Mouse (Mus musculus) cerebellum, adult 11-12 months (tissue): ENCODE measurements at regions not wholly inside any gene's neighbourhood (a gene's known extent, or its start where the extent isn't known, plus 50 kb on each side); places are given as distances from the start of the nearest gene placed in this dataset.

Source experiments
- DNase-seq: peaks from one replicate; pipeline ENCODE4 v3.0.0; 2022

DNA sequence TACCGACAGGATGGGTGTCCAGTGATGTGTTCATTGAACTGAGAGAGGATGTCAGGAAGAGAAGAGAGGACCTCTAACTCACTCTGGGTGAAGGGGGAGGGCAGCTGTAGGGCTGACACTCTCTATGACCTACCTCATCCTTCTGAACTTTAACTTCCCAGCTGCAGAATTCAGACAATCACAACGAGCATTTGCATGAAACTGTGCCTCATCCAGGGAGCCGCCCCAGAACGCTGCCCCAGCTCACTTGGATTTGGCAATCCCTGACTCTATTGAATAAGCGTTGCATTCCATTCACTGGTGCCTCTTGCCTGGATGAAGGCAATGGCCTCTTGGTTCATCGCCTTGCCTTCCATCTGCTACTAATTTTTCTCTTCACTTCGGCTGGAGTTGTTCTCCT lies 223.9 kb upstream of the Gm12728 start:
- no peak for DNase-seq

DNA sequence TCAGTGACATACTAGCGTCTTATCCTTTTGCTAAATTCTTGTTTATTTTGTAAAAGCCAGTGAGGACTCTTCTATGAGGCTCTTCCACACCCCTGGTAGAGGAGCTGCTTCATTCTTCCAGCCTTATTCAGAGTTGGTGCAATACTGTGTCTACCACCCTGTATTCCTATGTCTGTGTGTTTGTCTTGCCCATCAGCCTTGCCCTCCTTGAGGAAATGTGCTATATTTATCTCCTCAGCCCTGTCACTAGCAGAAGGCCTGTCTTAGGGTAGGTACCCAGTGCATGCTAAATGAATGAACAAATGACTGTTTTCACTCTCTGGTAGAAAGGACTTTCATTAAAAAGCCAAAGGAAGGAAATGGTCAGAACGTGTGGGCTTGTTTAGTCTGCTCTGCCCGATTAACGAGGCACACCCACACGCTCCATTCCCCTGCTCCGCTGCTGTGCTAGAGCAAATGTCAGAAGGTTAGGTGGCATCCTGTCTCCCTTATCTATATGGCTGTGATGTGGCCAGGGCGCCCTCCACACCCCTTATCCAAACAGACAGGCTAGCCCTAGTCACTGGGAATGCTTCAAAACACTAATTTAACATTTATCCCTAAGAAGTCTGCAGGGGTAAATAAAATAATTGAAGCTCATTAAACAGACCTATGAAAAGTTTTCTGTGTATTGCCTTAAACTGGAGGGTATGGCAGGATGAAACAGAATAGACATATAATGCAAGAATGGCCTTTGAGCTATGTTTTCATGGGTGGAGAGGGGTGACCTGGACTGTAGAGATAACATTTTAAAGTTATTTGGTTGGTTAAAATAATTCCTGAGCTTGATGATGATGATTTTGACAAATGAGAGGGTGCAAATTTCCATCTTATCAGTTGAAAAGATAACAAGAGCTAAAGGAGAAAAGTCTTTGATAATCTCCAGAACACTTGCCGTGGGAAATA lies 222.9 kb upstream of the Gm12728 start:
- DNase-seq: no peak

DNA sequence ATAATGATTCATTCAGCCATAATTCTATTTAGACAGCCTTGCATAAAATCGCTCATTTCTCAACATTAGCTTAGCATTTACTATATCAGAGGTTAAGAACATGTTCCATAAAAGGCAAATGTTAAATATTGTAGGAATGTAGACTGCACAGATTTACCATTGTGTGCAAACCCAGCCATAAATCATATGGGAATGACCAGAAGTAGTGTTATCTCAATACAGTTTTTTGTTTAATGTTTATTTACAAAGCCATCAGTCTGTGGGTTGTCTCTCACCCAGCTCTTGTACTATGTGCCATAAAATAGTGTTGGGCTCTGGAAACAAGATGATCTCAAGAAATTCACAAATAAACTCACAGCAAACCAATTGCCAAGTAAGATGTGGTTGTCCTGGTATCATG lies 220.0 kb upstream of the Gm12728 start:
- no peak for DNase-seq

DNA sequence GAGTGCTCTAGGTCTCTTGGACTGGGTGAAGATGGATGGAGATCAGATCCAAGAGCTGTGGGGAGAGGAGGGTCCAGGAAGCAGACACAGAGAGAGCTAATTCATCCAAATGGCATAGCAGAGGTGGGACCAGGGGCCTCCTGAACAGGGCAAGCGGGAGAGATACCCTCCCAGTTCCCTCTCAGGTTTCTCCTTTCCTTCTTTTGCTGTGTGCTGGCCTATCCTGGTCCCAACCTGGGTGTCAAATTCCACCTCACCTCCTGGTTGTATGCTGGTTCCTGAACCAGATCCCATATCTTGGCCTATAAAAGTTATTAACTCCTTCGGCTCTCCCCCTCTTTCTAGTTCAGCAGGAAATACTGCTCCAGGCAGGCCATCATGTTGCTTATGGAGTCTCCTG lies 214.1 kb upstream of the Gm12728 start:
- no peak for DNase-seq

DNA sequence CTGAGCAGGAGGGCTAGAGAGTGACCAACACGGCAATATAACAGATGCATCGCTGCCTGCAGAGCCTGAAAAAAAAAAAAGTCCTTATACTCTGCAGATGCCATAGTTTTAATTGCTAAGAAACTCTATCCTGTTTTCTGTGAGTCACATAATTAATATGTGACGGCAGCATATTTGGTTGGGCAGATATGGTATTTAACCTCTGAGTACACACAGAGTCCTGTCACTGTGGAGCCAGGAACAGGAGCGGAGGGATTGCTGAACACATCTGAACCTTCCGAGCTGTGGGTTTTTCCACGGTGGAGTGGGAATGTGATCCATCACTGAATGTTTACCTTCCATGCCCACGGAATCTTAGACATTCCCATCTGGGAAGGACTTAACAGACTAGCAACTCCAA lies 208.7 kb upstream of the Gm12728 start:
- no peak for DNase-seq

DNA sequence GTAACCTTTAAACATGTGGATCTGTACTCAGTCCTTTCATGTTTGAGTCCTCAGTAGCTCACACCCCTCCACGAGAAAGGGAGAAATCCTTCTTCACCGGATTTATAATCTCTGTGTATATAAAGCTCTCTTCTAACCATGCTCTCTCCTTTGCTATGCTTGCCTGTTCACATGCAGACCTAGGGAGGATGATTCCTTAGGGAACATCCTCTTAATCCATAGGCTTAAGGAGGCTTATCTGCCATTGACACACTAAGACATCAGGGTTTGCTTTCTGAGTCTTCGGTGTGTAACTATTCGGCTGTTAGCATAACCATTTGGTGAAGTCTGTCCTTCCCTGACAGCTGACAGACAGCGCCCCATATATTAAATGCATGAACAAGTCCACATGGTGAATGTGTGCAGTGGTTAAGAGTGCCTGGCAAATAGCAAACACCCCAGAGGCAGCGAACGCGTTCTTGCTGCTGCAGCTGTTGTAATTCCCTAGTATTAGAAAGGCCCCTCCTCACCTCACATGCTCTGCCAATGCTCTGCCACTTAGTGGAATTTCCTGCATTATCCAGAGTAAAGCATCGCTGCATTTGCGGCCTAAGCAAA lies 205.2 kb upstream of the Gm12728 start:
- DNase-seq: no peak

DNA sequence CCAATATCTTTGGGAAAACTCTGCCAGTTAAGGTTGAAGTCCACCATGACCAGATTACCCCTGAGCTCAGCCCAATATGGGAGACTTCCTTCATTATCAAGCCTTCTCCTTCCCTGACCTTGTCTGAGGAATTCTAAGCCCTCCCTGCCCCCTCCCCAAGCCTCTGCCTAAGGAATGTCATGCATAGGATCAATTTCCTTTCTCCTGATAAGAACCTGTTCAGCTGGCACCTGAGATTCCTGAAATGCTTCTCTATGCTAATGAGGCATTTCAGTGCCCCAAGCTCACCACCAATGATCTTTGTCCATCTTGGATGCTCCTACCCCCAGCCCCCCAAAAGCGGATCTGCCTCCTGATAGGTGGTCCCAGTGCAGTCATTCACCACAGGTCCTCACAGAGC lies 186.0 kb upstream of the Gm12728 start:
- DNase-seq: no peak

DNA sequence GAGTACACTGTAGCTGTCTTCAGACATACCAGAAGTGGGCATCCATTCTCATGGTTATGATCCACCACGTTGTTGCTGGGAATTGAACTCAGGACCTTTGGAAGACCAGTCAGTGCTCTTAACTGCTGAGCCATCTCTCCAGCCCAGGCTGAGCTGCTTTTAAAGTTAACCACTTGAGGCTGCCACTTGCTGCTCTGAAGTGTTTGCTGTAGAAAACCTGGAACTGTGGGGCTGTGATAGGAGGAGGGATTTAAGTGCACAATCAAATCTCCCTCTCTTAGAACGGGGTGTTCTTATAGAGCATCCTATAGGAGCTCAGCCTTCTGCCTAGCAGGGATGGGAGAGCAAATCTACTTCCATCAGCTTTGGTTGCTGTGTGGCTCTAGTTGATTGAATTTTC lies 185.1 kb upstream of the Gm12728 start:
- no peak for DNase-seq

DNA sequence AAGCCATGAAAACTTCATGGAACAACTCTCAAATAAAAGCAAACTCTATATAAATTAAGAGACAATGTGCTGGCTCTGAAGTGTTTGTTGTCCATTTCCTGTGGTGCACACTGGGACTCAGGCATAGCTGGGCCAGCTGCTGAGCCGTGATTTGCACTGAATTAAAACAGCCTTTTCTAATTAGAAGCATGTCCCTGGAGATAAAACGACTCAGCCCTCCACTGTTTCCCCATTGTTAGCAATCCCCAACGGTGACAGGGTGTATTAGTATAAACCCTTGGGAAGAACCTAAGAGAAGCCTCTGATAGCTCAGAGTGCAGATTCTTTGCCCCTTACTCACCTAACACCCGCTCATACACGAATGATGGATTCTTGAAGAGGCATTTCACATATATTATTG lies 182.9 kb upstream of the Gm12728 start:
- no peak for DNase-seq

DNA sequence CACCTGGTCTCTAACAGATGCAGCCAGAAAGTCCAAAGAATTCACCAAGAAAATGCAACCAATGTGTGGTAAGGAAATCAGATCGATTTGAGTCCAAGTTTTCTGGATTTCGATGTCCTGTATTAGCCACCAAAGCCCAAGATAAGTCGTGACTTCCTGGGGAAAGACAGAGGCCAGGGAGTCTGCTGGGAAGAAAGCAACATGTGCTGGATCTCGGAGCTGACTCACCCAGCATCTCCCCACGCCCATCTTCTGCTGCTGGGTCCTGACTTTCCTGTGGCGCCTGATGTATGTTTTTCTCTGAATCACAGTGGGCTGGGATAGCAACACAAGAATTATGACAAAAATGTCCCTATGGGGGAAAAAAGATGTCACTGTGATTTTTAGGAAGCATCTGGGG lies 178.8 kb upstream of the Gm12728 start:
- DNase-seq: no peak

DNA sequence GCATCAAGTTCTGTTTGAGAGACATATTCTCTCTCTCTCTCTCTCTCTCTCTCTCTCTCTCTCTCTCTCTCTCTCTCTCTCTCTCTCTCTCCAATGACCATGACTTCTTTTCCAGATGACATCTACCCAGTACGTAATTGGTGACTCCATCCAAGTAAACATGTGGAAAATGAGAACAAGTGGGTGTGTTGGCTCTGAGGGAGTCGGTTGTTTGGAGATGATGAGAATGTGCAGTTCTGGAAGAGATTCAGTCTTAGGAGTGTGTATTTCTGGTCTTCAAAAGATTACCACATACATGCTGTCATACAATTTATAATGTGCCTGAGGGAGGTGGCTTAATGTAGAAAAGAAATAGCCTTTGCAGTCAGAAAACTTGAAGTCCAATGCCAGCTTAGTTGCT lies 175.3 kb upstream of the Gm12728 start:
- no peak for DNase-seq

DNA sequence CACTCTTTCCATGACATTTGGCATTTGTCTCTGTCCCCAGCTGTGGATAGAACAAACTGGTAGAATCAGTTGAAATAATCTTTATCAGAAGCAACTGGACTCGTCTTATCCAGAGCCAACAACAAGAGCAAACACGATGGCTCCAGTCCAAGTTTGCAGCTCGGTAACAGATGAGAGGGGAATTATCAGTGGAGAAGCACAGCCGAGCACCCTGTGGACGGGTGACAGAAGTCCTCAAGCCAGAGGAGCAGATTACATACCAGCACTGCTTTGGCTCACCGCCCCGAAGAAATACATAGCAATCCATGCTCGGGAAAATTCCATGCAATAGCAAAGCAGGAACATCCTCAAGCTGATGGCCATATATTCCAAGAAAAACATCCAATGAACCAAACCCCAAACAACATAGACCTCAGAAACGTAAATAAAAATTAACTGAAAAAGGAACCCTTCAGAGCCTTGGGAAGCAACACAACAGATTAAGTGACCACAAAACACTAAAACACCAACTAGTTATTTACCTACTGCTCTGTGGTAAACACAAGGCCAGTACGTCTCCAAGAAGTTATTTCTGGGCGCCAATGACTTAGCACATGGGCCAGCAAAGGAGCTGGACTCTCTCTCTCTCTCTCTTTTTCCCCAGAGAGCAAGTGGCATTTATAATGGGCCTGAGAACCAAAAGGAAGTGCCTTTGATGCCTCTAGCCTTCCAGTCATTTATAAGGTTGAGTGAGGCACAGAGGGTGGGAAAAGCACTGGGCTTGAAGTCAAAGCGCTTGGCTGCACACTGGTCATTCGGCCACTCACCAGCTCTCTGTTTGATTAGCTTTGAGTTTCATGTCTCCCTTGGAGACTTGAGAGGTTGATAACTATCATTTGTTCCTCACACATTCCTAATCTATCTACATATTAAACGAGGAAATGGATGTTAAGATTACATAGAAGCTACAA lies 163.0 kb upstream of the Gm12728 start:
- DNase-seq: peak; percentile 4

DNA sequence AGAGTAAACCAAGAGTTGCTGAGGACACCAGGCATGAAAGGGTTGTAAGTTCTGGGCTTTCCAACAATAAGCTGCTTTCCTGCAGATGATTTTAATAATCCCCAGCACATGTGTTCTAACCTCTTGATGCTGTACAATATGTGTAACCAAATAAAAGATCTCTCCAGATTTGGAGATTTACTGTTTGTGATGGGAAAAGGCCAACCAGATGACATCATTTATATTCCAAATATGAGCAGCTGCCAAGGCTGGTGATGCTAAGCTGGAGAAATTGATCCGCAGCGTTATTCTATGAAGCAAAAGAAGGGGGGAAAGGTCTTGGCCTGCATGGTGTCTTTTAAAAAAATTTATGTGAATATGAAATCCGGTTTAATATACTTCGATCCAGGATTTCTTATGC lies 160.1 kb upstream of the Gm12728 start:
- DNase-seq: no peak

DNA sequence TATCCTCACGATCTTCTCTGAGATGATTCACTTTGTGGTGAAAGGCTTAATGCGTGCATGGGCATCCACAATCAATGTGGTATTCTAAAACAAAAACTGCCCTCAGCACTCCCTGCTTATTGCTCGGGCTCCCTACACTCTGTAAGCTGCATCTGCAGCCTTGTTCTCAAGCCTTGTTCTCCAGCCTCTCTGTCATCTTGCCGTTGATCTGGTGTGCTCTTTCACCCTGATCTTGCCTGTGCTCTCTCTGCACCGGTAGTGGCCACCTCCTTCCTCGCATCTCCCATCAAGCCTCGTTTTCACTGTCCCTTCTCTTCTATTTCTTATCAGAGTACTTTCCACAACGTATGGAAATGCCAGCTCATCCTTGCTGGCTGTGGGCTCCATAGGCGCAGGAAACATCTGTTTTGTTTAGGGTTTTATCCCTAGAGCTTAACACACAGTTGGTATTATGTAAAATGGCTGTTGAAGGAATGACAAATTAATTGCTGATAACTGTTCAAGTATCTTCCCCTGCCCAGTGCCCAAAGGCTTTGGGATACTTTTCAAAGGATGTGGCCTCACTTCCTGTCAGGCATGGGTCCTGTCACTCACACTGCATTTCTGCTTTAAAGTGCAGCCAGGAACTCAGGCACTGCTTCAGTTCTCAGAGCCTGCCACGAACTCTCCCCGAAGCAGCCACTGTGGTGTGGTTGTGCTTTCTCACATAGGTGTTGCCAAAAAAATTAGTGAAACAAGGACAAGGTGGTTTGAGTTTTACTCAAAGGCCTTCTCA lies 158.9 kb upstream of the Gm12728 start:
- DNase-seq: no peak

DNA sequence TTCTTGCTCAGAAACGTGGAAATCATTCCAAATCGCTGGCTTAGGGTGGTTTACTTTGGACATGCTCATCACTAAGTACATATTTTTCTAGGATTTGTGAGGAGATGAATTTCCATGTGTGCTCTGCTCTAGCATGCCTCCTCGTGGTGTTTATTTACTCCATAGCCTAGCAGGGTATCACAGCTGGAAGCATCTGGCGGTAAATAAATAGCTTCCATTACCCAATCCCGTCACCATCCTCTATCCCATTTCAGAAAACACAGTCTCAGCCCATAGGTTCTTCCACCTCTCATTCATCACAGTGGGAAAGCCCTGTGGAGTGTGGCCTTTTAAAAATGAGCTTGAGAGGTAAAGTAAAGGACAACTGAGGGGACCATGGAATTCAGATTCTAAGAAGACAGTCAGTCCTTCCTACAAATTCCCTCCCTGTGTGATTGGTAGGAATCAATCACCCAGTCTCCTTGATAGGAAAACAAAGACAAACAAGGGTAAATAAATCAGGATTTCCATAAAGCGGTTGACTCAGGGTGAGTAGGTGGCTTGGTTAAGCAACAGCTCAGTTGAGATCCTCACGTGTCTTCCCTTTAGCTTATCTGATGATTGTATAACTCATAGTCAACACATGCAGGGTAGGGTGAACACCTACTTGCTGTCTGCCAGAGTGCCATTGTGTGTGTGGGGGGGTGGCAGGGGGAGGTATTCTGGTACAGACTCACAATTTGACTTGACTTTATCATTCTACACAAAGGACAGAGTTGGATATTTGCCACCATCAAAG lies 156.9 kb upstream of the Gm12728 start:
- no peak for DNase-seq

DNA sequence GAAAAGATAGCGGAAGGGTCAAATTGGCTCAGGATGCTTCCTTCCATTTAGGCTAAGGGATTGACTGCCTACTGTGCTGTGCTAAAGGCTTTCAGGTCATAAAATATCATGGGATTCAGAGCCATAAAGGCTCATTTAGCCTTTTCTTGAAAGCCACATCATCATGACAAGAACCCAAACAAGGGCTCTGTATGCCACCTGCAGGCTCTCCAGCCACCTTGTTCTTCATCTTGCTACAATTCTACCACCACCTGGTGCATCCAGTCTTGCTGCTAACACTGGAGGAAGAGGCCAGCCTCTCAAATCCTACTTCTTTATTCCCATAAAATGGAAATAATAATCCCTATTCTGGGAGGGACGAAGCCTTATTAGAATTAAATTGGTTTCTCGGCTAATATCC lies 155.9 kb upstream of the Gm12728 start:
- no peak for DNase-seq

DNA sequence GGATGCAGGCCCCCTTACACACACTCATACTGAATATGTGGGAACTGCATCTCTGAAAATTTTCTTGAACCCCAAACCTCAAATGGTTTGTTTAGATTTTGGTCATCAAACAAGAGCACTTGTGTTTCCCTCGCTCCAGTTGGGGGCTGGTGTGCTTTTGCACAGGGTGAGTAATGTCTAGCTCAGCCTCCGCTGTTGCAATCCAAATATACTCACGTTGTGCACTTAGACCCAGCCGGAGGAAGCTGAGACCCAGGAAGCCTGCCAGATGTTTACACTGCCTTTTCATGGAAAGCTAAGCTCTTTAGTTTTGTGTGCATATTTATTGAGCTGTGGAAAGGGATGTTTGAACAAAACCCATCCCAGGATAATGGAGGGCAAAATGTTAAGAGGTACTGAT lies 148.9 kb upstream of the Gm12728 start:
- no peak for DNase-seq

DNA sequence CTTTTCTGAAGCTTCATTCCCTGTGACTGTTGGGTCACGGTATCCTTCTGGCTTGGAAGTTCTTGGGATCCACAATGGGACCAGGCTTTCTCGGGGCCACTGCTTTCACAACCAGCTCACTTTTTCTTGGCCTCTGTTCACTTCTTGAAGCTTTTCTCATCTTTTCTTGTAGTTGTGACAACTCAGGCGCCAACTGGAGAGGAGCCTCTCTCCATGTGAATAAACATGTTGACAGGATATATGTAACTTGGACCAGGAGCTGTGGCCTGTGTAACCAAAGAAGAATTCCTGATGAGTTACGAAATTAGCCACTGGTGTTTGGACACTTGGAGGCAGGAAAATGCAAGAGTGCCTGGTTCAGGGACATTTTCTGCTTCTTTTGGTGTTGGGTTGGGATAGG lies 148.1 kb upstream of the Gm12728 start:
- no peak for DNase-seq

DNA sequence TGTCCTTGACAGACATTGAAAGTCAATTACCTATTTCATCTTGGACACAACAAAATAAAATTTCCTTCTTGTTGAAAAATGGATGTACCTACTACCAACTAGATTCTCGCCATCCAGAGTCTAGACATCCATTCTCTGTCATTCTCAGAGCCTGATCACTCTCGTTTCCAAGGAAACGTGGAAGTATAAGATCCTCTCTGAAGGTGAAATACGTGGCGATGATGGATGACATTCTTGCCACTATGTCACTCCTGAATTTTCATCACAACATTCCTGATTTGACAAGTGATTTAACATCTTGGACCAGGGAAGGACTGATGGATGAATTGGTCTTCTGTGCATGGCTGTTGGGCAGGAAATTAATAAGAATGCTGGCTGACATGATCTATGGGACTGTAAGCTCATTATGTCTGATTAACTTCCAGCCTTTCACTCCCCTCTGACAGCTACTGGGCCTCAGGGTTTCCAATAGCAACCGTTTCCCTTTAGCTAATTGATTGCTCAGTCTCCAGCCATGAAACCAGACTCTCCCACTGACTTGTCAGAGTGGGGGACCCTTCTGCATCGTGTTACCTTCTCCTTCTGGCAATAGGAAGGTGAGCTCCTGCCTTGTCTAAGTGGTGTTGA lies 140.7 kb upstream of the Gm12728 start:
- no peak for DNase-seq

DNA sequence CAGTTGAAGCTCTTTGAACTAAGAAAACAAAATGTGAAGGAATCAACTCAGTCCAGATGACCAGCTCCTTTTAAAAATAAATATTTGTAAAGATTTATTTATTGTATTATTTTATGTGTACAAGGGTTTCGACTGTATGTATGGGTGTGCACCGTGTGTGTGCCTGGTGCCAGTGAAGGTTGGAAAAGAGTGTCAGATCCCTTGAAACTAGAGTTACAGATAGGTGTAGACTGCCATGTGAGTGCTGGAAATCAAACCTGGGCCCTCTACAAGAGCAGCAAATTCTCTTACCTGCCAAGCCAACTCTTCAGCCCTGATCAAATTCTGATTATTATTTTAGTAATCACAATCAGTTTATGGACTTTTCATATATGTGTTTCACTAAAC lies 140.2 kb upstream of the Gm12728 start:
- DNase-seq: no peak

DNA sequence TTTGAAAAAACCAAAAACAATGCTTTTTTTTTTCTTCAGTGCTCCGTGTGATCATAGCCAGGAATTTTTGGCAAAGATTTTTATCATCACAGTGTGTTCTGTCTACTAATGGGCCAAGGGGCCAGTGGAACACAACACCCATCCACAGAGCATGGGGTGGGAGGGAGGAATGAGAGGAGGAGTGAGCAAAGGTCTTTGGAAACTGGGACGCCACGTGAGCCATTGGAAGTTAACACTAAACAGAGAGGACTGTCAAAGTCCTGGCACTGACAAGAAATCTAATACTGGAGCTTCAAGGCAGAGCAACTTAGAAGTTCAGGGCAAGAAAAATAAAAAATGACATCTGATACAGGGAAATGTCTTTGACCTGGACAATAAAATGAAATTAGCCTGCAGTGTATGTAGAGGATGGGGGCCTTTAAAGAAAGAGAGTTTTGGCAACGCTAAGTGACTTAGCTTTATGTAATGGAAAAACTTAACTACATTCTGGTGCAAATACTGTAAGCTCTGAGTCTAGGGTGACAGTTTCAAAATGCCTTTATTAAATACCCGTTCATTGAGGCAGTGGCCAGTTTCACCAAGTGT lies 133.5 kb upstream of the Gm12728 start:
- no peak for DNase-seq
